Mouse (Mus musculus): ENCODE measurements at regions not wholly inside any gene's neighbourhood (a gene's known extent, or its start where the extent isn't known, plus 50 kb on each side); places are given as distances from the start of the nearest gene placed in this dataset.

GRCm38 (mm10) chr11:45533402-45534056 lies 318.3 kb upstream of the Clint1 start:
- peak in 1 of 2 experiments; percentile 36 for DNase-seq (ENCODE audit: low spot score in 2 of 2)

- DNase-seq (ENCODE audit: low spot score in 2 of 2) = no peak
These were observed 316.3 kb upstream of the Clint1 start for GRCm38 (mm10) chr11:45535501-45536025.

- no peak for DNase-seq (ENCODE audit: low spot score in 2 of 2)
These were observed 313.8 kb upstream of the Clint1 start for GRCm38 (mm10) chr11:45538011-45538410.

- DNase-seq (ENCODE audit: low spot score in 2 of 2) = peak in 1 of 2 experiments; percentile 62
These were observed 312.4 kb upstream of the Clint1 start for GRCm38 (mm10) chr11:45539459-45539858.

- DNase-seq (ENCODE audit: low spot score in 2 of 2) = no peak
These were observed 307.3 kb upstream of the Clint1 start for GRCm38 (mm10) chr11:45544531-45544930.

GRCm38 (mm10) chr11:45545896-45546626 lies 305.8 kb upstream of the Clint1 start:
- peak in 1 of 2 experiments; percentile 10 for DNase-seq (ENCODE audit: low spot score in 2 of 2)

GRCm38 (mm10) chr11:45546861-45547260 lies 305.0 kb upstream of the Clint1 start:
- no peak for DNase-seq (ENCODE audit: low spot score in 2 of 2)

GRCm38 (mm10) chr11:45550376-45550775 lies 301.5 kb upstream of the Clint1 start:
- no peak for DNase-seq (ENCODE audit: low spot score in 2 of 2)

GRCm38 (mm10) chr11:45577469-45578154 lies 274.2 kb upstream of the Clint1 start:
- no peak for DNase-seq (ENCODE audit: low spot score in 2 of 2)

- no peak for DNase-seq (ENCODE audit: low spot score in 2 of 2)
These were observed 259.5 kb upstream of the Clint1 start for GRCm38 (mm10) chr11:45592335-45592734.

- DNase-seq (ENCODE audit: low spot score in 2 of 2) = no peak
These were observed 258.8 kb upstream of the Clint1 start for GRCm38 (mm10) chr11:45592890-45593642.

- no peak for DNase-seq (ENCODE audit: low spot score in 2 of 2)
These were observed 256.5 kb upstream of the Clint1 start for GRCm38 (mm10) chr11:45595372-45595771.

- DNase-seq (ENCODE audit: low spot score in 2 of 2) = no peak
These were observed 230.0 kb upstream of the Clint1 start for GRCm38 (mm10) chr11:45621824-45622223.

GRCm38 (mm10) chr11:45622701-45623100 lies 229.2 kb upstream of the Clint1 start:
- DNase-seq (ENCODE audit: low spot score in 2 of 2) = no peak

GRCm38 (mm10) chr11:45624233-45624632 lies 227.6 kb upstream of the Clint1 start:
- no peak for DNase-seq (ENCODE audit: low spot score in 2 of 2)

GRCm38 (mm10) chr11:45629250-45629649 lies 222.6 kb upstream of the Clint1 start:
- DNase-seq (ENCODE audit: low spot score in 2 of 2) = no peak

GRCm38 (mm10) chr11:45634535-45635235 lies 217.2 kb upstream of the Clint1 start:
- no peak for DNase-seq (ENCODE audit: low spot score in 2 of 2)

GRCm38 (mm10) chr11:45635896-45636295 lies 216.0 kb upstream of the Clint1 start:
- DNase-seq (ENCODE audit: low spot score in 2 of 2) = no peak

GRCm38 (mm10) chr11:45639236-45639635 lies 212.6 kb upstream of the Clint1 start:
- DNase-seq (ENCODE audit: low spot score in 2 of 2) = no peak

GRCm38 (mm10) chr11:45642142-45642756 lies 209.6 kb upstream of the Clint1 start:
- no peak for DNase-seq (ENCODE audit: low spot score in 2 of 2)
